Mouse (Mus musculus): ENCODE measurements at regions not wholly inside any gene's neighbourhood (a gene's known extent, or its start where the extent isn't known, plus 50 kb on each side); places are given as distances from the start of the nearest gene placed in this dataset.

DNA sequence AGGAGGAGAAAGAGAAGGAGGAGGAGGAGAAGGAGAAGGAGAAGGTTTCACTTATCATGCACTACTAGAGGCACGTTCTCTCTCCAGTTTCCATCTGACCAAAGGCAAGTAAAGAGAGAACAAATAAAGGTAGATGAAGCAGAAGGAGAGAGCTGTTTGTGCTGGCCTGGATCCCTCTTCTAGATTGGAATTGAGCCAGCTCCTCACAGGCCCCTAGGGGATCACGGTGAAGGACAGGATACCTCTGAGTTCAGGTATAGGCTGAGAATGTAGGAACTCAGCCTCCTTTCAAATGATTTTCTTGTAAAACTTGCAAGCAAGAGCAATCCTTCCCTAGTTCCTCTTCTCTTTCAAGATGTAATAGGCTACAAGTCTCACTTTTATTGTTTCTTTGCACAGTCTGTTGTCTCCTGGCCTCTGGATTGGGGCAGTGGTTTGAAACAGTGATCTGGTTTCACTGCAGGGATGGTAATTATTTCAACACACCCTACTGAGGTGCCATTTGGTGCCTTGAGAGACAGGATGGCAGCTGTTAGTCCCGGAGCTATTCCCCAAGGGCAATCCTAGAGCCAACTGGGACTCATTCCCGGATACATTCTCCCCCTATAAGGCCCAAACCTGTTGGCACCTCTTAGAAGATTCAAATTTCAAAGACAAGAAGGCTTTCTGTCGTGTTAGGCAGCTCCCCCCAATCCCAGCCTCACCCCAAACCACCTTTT, 134.8 kb downstream of the Gm9817 start:
- no peak for DNase-seq (ENCODE audit: low spot score in 2 of 2)

GRCm38 (mm10) chr13:45218251-45218650, 139.8 kb downstream of the Gm9817 start:
- DNase-seq (ENCODE audit: low spot score in 2 of 2): no peak

DNA sequence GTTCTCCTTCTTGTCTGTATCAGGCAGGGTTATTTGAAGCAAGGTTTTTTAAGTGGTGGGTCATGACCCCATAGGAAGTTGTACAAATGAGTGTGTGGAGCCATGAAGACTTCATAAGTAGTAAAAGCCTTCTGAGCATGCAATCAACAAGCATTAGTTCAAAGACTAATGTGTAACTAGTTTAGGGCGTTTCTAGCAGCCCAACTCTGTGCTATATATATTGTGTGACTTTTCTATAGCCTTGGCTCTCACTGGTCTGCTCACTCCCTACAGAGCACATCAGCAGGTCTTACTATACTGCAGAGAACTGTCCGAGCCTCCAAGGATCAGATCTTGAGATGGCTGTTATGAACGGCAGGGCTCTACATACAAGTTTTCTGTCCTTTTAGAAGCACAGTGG, 141.2 kb downstream of the Gm9817 start:
- DNase-seq (ENCODE audit: low spot score in 2 of 2): no peak

DNA sequence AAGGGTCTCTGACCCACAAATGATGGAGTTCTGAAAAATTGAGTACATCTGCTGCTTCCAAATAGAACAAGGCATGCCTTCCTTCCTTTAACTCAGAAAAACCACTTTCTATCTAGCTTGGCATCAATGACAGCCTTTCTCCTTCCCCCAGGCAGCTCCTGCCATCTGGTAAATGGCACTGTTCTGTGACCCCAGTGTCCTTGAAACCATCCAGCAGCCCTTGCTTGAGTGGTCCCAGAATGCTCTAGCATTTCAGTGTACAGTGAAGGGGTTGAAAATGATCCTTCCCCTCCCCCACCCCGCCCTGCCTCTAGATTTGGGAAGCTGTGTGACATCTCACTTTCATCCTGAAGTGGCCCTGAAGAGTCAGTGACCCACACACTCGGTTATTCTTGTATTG, 152.3 kb downstream of the Gm9817 start:
- no peak for DNase-seq (ENCODE audit: low spot score in 2 of 2)

GRCm38 (mm10) chr13:45235236-45235635, 154.3 kb upstream of the Mylip start:
- no peak for DNase-seq (ENCODE audit: low spot score in 2 of 2)

- DNase-seq (ENCODE audit: low spot score in 2 of 2): no peak
Observed at GRCm38 (mm10) chr13:45238258-45238657, 151.3 kb upstream of the Mylip start.

DNA sequence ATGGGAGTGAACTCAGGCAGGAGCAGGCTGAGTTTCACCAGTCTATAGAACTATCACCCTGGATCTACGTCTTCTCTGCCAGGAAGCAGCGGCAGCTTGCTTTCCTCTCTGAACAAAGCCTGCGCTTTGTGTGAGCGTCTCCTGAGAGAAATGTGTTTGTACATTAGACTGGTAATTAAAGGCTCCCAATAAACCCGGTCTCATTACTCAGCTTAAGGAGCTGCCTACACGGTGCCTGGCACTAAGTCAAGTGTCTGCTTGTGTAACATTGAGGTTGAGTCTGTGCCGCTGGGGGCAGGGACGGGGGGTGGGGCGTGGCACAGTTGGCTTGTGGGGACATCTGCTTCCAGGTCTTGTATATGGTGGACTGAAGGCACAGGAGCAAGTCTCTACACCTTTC, 150.4 kb upstream of the Mylip start:
- DNase-seq (ENCODE audit: low spot score in 2 of 2): peak; percentile 5 to 37

DNA sequence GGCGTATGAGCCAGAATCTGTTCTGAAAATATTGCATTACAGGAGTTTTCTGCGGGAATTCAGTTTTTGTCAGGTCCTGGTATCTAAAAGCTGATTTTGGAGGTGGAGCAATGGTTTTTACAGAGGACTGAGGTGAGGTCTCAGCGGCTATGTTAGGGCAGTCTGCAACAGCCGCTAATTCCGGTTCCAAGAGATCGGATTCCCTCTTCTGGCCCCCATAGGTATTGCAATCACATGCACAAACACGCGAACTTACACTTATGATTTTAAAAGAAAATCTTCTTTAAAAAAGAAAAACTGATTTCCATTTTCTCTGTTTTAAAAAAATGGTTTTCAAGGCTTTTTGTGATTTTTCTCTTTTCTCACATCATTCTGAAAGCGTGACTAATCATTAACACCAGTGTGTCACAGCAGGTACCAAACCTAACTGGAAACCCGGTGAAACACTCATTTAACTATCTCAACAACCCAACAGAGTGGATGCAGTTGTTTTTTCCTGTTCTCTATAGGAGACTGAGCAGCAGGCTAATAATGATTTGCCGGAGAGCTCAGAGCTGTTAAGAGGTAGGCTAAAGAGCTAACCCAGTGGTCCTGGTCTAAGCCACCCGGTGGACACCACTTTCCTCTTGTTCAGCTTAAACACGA, 149.4 kb upstream of the Mylip start:
- DNase-seq (ENCODE audit: low spot score in 2 of 2): no peak

GRCm38 (mm10) chr13:45242261-45242660, 147.3 kb upstream of the Mylip start:
- no peak for DNase-seq (ENCODE audit: low spot score in 2 of 2)

DNA sequence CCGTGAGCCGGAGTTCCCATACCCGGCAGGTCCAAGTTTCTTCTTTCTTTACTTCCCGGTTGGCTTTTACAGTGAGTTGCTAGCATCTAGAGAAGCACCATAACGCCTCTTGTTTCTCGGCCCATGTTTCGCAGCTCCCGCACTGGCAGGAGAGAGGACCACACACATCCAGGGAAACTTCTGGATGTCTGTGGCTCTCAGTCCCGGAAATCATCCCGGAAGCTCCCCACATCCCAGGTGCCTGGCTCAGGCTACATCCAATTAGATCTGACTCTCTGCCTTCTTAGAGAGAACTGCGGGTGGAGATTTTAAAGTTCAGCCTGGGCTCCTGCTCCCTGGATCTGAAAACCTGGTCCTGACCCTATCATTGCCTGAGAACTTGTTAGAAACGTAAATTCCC, 146.8 kb upstream of the Mylip start:
- DNase-seq (ENCODE audit: low spot score in 2 of 2): no peak

- DNase-seq (ENCODE audit: low spot score in 2 of 2): no peak
Observed at GRCm38 (mm10) chr13:45245651-45246050, 143.9 kb upstream of the Mylip start.

GRCm38 (mm10) chr13:45246341-45246740, 143.2 kb upstream of the Mylip start:
- no peak for DNase-seq (ENCODE audit: low spot score in 2 of 2)

GRCm38 (mm10) chr13:45250028-45250427, 139.5 kb upstream of the Mylip start:
- no peak for DNase-seq (ENCODE audit: low spot score in 2 of 2)

DNA sequence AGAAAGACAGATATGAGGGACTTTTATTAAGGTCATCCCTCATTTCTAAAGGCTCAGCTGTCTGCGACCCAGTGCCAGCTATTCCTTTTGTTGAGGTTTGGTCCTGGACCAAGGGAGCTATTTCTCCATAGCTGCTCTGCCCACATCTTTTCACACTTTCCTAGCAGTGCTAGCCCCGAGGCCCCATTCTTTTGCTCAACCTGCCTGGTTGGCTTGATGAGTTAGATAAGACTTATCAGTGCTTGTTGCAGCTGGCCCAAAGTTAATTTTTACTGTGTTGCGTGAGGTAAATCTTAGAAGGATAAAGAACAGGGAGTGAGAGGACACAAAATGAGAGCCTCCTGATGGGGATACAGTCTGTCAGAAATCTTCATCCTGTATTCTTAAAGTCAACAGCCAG, 138.5 kb upstream of the Mylip start:
- DNase-seq (ENCODE audit: low spot score in 2 of 2): no peak

GRCm38 (mm10) chr13:45252126-45252525, 137.4 kb upstream of the Mylip start:
- DNase-seq (ENCODE audit: low spot score in 2 of 2): no peak

GRCm38 (mm10) chr13:45253221-45253620, 136.3 kb upstream of the Mylip start:
- DNase-seq (ENCODE audit: low spot score in 2 of 2): no peak

GRCm38 (mm10) chr13:45255277-45255676, 134.3 kb upstream of the Mylip start:
- no peak for DNase-seq (ENCODE audit: low spot score in 2 of 2)

DNA sequence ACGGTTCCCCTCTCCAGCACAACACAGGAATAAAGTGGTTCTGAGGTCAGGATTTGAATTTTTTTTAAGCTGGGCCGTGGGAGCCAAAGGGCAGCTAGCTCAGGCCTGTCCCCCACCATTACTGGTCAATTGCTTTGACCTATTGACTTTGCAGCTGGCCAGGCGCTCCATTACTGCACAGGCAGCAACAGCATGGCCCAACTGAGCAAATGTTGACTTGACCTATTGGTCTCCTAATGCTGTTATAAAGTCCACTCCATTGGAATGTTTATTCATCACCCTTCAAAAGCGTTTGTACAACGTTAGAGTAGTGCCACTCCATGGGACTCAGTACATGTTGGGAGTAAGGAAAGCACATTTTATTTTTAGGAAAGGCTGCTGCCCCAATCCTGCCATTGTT, 127.5 kb upstream of the Mylip start:
- DNase-seq (ENCODE audit: low spot score in 2 of 2): no peak

- no peak for DNase-seq (ENCODE audit: low spot score in 2 of 2)
Observed at GRCm38 (mm10) chr13:45266287-45267064, 123.1 kb upstream of the Mylip start.

GRCm38 (mm10) chr13:45267446-45267845, 122.1 kb upstream of the Mylip start:
- DNase-seq (ENCODE audit: low spot score in 2 of 2): no peak

DNA sequence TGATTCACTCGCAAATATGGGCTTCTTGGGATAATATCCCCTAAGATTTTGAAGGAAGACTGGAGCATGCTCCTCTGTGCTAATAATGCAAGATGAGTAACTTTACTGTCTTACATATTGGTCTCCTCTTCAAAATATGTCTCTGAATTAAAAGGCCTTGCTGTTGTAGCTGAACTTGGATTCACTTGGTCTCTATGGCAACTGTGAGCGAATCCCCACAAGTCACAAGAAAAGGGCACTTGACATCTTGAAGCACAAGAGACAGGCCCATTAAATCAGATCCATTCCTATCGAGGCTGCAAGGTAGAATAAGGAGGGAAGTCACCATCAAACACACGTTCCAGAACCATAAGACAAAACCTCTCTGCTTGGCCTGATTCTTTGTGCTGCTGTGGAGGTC, 121.6 kb upstream of the Mylip start:
- DNase-seq (ENCODE audit: low spot score in 2 of 2): no peak

- no peak for DNase-seq (ENCODE audit: low spot score in 2 of 2)
Observed at GRCm38 (mm10) chr13:45274261-45274884, 115.2 kb upstream of the Mylip start.
